Mouse (Mus musculus) forebrain, postnatal 0 days (tissue): Measurements from ENCODE around the gene Dpp8. TPM values are rescaled to one million over a fixed set of nuclear protein-coding genes. Genes with fewer than 3 reads are reported as not detected.
A peak's percentile ranks its signal among the peaks of the same experiment; 100 is the strongest.

Source experiments
- ATAC-seq: fragments of 200-750 bp; cut with Nextera tagmentation; 2 replicates; pipeline ENCODE4 v1.8.0; 2017; ENCODE audit warnings: mild to moderate bottlenecking, moderate library complexity
- DNase-seq: peaks from one replicate; pipeline ENCODE4 v3.0.0-alpha.2; 2015
- H3K27ac ChIP-seq: fragments of 300-500 bp; sonication (generic); 2 replicates; pipeline ENCODE4 v1.5.1; 2014; ENCODE audit warnings: low read depth, mild to moderate bottlenecking, antibody characterized with exemption, low read length, moderate library complexity, mixed read lengths
- H3K27me3 ChIP-seq: fragments of 300-500 bp; sonication (generic); 2 replicates; pipeline ENCODE4 v1.6.1; 2014; ENCODE audit warnings: mild to moderate bottlenecking, low read length, mixed read lengths; ENCODE audit not compliant: insufficient read depth
- H3K36me3 ChIP-seq: fragments of 300-500 bp; sonication (generic); 2 replicates; pipeline ENCODE4 v1.6.1; 2014; ENCODE audit warnings: mild to moderate bottlenecking, moderate library complexity; ENCODE audit not compliant: insufficient read depth
- H3K4me1 ChIP-seq: fragments of 300-500 bp; sonication (generic); 2 replicates; pipeline ENCODE4 v1.6.1; 2014; ENCODE audit warnings: antibody characterized with exemption; ENCODE audit not compliant: insufficient read depth
- H3K4me2 ChIP-seq: fragments of 300-500 bp; sonication (generic); 2 replicates; pipeline ENCODE4 v1.6.1; 2014; ENCODE audit warnings: low read depth, mild to moderate bottlenecking, moderate library complexity
- H3K4me3 ChIP-seq: fragments of 300-500 bp; sonication (generic); 2 replicates; pipeline ENCODE4 v1.5.1; 2014; ENCODE audit warnings: low read depth, low read length, mixed read lengths
- H3K9ac ChIP-seq: fragments of 300-500 bp; sonication (generic); 2 replicates; pipeline ENCODE4 v1.6.1; 2014; ENCODE audit warnings: mild to moderate bottlenecking
- H3K9me3 ChIP-seq: fragments of 300-500 bp; sonication (generic); 2 replicates; pipeline ENCODE4 v1.6.1; 2016; ENCODE audit warnings: low read length
- CTCF ChIP-seq: sonication (generic); IDR thresholded peaks from 2 replicates; pipeline ENCODE4 v1.5.1; 2016; ENCODE audit warnings: antibody characterized with exemption, control low read depth, low read depth
- WGBS: fragments of 180-500 bp; shearing (Covaris S2); extraction: QIAGEN DNeasy Blood & Tissue Kit; methylation state at CpG from one replicate; pipeline ENCODE4 v1.1.7; 2014; 5-methylcytosine and 5-hydroxymethylcytosine counted together
- polyA plus RNA-seq: library from polyadenylated mRNA; unstranded; fragments of >200 nt; fragmentation: Nextera tagmentation; extraction: Ambion mirVana; gene quantifications from 2 replicates; pipeline ENCODE4 v1.2.1, GENCODE M21; 2015
- total RNA-seq: library from RNA; depleted of rRNA; stranded (reverse); fragments of >200 nt; gene quantifications from 2 replicates; pipeline ENCODE4 v1.2.3, GENCODE M21; 2014

Dpp8 gene
- total and polyA plus RNA-seq, 2 experiments from 2014 or later: 25.6 to 111 TPM

DNA sequence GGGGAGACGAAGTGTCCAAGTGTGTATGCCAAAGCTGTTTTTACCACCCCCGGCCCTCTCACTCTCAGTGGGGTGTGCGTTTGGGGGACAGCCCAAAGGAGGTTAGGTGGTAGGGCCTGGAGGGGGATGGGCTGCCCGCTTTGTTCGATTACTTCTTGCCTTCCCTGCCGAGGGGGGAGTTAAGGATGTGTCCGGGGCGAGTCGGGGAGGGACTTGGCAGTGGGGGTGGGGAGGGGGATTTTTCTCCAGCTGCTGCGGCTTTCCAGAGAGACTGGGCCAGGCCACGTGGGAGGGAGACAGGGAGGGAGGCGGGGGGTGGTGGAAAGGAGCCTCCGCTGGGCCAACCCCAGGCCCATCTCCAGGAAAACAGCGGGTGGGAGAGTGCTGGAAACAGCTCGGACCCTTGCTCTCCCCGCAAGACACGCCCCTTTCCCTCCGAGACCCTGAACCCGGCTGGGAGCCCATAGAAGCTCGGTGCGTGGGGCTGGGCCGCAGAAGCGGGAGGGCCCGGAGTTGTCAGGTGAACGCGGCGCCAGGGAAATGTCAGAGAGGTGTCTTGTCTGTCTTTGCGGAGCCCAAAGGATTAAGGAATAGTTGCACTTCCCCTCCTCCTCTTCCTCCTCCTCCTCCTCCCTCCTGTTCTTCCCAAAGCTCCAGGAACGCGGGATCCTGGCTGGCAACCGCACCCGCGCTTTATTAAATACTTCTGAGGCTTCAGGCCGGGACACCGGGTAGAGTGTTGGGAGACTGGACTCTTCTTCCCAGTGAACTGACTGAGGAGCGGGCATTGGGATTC is 70.4 kb downstream of the Dpp8 start:
- H3K9me3 ChIP-seq: no peaks in the 10 kb centered on the region; the same call in 1 of the 2 replicates
- no peaks in the 10 kb centered on the region for H3K27me3 ChIP-seq
- H3K36me3 ChIP-seq: no peaks in the 10 kb centered on the region
- peak; percentile 82 for DNase-seq
- ATAC-seq: peak; percentile 77
- peak overlapping the region; percentile 86 for H3K9ac ChIP-seq
- peak overlapping the region; percentile 92 for H3K4me2 ChIP-seq
- H3K4me1 ChIP-seq: peaks cover 11% of the 10 kb centered on the region; the same call in 1 of the 2 replicates
- 6% methylated on average over 36 of the region's 36 CpGs for WGBS
- H3K27ac ChIP-seq: peak overlapping the region; percentile 85
- no peak for TF ChIP-seq CTCF
- H3K4me3 ChIP-seq: peak overlapping the region; percentile 78

GRCm38 (mm10) chr9:65103173-65103752 is 71.0 kb downstream of the Dpp8 start:
- peak overlapping the region; percentile 78 for H3K4me3 ChIP-seq
- peak overlapping the region; percentile 86 for H3K9ac ChIP-seq
- H3K4me2 ChIP-seq: peak overlapping the region; percentile 92
- 21% methylated on average over 8 of the region's 8 CpGs for WGBS
- H3K4me1 ChIP-seq: peaks cover 11% of the 10 kb centered on the region; the same call in 1 of the 2 replicates
- no peaks in the 10 kb centered on the region; the same call in 1 of the 2 replicates for H3K9me3 ChIP-seq
- no peaks in the 10 kb centered on the region for H3K27me3 ChIP-seq
- TF ChIP-seq CTCF: no peak
- H3K27ac ChIP-seq: peak overlapping the region; percentile 85
- ATAC-seq (peak; percentile 3; the same call in 1 of the 2 replicates), DNase-seq (peak; percentile 27)
- H3K36me3 ChIP-seq: no peaks in the 10 kb centered on the region

- no peak overlapping the region for H3K4me2 ChIP-seq
- no peaks in the 10 kb centered on the region for H3K36me3 ChIP-seq
- H3K9ac ChIP-seq: no peak overlapping the region
- H3K27me3 ChIP-seq: no peaks in the 10 kb centered on the region
- peaks cover 5% of the 10 kb centered on the region; the same call in 1 of the 2 replicates for H3K4me1 ChIP-seq
- DNase-seq (no peak), ATAC-seq (no peak)
- no peaks in the 10 kb centered on the region for H3K9me3 ChIP-seq
- no peak overlapping the region for H3K4me3 ChIP-seq
- H3K27ac ChIP-seq: no peak overlapping the region
- 85% methylated on average over 4 of the region's 4 CpGs for WGBS
- no peak for TF ChIP-seq CTCF
Measured at GRCm38 (mm10) chr9:65106821-65107220, 74.6 kb downstream of the Dpp8 start.

GRCm38 (mm10) chr9:65107893-65108292 is 75.7 kb downstream of the Dpp8 start:
- H3K36me3 ChIP-seq: no peaks in the 10 kb centered on the region
- no peak for TF ChIP-seq CTCF
- ATAC-seq: no peak
- no peak overlapping the region for H3K9ac ChIP-seq
- WGBS: 94% methylated on average over 1 of the region's 1 CpGs
- H3K27ac ChIP-seq: no peak overlapping the region
- no peak overlapping the region for H3K4me2 ChIP-seq
- peaks cover 4% of the 10 kb centered on the region; the same call in 1 of the 2 replicates for H3K4me1 ChIP-seq
- no peaks in the 10 kb centered on the region for H3K9me3 ChIP-seq
- no peak for DNase-seq
- no peak overlapping the region for H3K4me3 ChIP-seq
- no peaks in the 10 kb centered on the region for H3K27me3 ChIP-seq

DNA sequence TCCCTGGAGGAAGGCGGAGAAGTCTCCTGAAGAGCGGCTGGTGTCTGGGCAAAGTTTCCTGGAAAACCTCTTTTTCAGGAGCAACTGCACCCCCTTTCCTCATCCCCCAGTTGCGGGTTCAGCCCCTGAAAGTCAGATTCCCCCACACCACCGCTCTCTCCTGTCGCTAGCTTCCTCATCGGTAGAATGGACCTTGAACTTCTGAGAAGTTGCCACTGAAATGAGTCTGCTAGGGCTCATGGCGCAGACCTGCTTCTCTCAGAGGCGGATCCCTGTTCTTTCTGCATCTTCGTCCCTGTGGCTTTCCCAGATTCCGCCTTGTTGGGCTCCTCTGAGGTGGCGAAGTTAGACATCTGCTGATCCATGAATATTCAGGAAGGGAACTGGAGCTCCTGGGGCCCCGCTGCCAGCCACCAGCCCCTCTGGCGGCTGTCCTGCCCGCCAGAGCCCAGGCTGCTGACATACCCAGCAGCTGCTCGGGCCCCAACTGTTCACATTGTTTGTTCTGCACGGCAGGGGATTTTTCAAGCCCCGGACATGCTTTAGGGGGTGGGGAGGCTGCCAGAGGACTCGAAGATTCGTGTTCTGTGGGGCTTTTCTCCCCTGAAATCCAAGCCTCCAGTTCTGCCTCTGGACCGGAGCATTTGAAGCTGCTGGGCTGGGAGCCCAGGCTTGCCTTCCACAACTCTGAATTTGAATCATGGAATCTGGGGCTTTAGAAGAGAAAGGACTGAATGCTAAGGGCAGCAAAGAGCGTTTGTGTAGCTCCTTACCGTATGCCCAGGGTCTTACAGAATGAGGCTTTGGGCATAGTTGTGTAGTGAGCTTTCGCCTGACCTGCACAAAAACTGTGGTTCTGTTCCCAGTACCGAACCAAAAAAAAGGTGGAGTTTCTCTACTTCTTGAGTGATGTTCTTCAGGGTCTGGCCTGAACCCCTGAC is 77.2 kb downstream of the Dpp8 start:
- no peak overlapping the region for H3K4me3 ChIP-seq
- peak overlapping the region; percentile 8 for H3K4me2 ChIP-seq
- H3K27ac ChIP-seq: peak overlapping the region; percentile 78
- H3K4me1 ChIP-seq: no peaks in the 10 kb centered on the region
- no peaks in the 10 kb centered on the region for H3K9me3 ChIP-seq
- no peak overlapping the region for H3K9ac ChIP-seq
- WGBS: 8% methylated on average over 24 of the region's 24 CpGs
- DNase-seq (peak; percentile 80), ATAC-seq (peak; percentile 94)
- H3K36me3 ChIP-seq: no peaks in the 10 kb centered on the region; the same call in none of the 2 replicates
- TF ChIP-seq CTCF: no peak
- no peaks in the 10 kb centered on the region for H3K27me3 ChIP-seq

GRCm38 (mm10) chr9:65111698-65112097 is 79.5 kb downstream of the Dpp8 start:
- TF ChIP-seq CTCF: no peak

More at GRCm38 (mm10) chr9:65111698-65112097, 79.5 kb downstream of the Dpp8 start:
- Histone ChIP-seq H3K27ac (no peak overlapping the region), H3K36me3 (peaks cover 4% of the 10 kb centered on the region), H3K27me3 (no peaks in the 10 kb centered on the region), H3K4me2 (no peak overlapping the region), H3K9ac (no peak overlapping the region), H3K4me3 (no peak overlapping the region), H3K9me3 (no peaks in the 10 kb centered on the region), H3K4me1 (no peaks in the 10 kb centered on the region)
- ATAC-seq (no peak), DNase-seq (no peak)
- WGBS: 93% methylated on average over 5 of the region's 5 CpGs
